Mouse (Mus musculus) gastrocnemius, postnatal 36 days (tissue): ENCODE results near the gene Arhgap24. TPM values are rescaled to one million over a fixed set of nuclear protein-coding genes. Genes with fewer than 3 reads are reported as not detected.
A peak's percentile ranks its signal among the peaks of the same experiment; 100 is the strongest.

Source experiments
- DNase-seq, 2 experiments: peaks; one replicate each; pipeline ENCODE4 v3.0.0; 2022
- intact Hi-C: fragments of 180-260 bp; cut with DNase I; formaldehyde crosslinking; loops from one replicate; pipeline ENCODE4 v1.15.1; 2025
- total RNA-seq, 2 experiments: library from RNA; stranded (reverse); gene quantifications; 2 replicates each; pipeline ENCODE4 v1.2.3; 2021

The Arhgap24 gene
- total RNA-seq, 2 experiments from 2014 or later = 17.6 to 18.5 TPM

DNA sequence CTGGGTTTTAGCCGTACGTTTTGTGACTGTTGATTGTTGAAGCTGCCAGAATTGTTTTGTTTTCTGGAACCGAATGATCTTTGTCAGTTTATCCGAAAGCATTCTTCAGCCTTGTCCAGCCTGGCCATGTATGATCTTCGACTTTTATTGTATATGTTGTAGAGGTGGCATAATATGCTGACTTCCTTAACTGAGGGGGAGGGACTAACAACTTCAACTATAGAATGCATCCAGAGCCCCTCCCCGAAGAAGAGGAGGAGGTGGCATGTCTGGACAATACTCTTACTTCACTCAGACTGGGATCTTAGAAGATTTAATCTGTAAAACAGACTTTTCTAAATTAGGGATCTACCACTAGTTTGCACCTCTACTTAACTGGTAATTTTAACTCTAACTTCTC lies 244.2 kb downstream of the Arhgap24 start:
- intact Hi-C loops = no loop called here
- no peak for DNase-seq

DNA sequence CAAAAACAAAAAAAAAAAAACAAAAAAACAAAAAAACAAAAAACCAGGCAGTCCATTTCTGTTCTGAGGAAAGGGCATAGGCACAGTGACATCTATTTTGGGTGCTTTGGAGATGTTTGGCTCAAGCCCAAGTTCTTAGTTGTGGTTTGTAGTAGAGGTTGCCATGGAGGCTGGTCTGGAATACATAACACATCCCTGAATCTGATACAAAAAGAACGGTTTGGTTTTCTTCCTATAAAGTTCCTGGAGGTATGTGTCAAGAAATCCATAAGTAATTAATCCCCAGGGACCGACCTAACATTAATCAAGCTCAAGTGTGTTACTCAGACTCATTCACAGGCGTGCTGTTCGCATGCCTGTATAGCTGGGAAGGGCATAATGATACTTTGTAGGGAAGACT lies 245.8 kb downstream of the Arhgap24 start:
- intact Hi-C loops = no loop called here
- DNase-seq = no peak

DNA sequence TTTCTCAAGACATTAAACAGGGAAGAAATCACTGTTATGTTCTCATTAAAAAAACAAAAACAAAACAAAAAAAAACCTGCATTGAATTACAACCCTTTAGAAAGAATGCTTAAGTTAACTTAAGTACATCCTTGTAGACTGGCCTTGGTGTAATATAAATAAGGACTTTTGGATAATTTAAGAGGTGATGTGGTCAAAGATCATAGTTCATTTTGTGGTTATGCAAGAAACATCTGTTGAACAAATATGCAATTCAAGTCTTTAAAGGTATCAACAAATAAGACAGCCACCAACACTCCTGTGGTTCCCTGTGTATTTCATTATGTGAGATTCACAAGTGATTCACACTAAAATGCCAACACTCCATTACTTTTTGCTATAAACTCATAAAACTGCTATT lies 247.3 kb downstream of the Arhgap24 start:
- intact Hi-C loops = no loop called here
- DNase-seq = no peak

DNA sequence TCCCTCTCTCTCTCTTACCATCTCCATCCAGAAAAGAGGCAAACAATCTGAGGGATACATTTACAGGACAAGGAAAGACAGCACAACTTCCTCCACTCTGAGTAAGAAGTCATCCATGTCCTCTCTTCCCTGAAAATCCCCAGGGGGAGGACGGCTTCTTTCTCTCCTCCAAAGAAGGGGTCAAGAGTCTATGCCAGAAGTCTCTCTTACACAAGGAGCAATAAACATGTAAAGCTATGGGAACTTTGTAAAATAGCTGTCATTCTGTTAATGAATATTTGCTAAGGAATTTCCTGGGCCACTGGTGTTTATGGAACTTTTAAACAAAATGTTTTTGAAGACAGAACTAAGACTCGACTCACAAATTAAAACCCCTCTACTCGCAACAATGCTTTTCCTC lies 248.3 kb downstream of the Arhgap24 start:
- DNase-seq = no peak
- intact Hi-C loops = no loop called here

DNA sequence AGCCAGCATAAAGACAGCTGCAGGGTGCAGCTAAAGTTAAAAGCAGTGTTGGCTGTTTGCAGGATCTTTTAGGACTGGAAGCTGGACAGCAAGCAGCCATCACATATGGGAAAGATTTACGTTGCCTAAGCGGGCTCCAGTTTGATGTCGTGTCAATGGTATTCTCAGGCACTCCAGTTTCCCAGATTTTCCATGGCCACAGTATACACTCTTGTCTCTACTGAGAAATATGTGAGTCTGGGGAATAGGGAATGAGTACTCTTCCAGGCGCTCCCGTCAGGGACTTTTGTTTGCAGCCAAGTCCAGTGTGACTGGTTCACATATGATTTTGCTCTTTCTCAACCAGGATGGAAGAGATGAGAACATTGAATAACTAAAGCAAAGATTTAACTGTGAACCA lies 254.9 kb downstream of the Arhgap24 start:
- intact Hi-C loops = no loop called here
- peak in 1 of 2 experiments; percentile 13 for DNase-seq

DNA sequence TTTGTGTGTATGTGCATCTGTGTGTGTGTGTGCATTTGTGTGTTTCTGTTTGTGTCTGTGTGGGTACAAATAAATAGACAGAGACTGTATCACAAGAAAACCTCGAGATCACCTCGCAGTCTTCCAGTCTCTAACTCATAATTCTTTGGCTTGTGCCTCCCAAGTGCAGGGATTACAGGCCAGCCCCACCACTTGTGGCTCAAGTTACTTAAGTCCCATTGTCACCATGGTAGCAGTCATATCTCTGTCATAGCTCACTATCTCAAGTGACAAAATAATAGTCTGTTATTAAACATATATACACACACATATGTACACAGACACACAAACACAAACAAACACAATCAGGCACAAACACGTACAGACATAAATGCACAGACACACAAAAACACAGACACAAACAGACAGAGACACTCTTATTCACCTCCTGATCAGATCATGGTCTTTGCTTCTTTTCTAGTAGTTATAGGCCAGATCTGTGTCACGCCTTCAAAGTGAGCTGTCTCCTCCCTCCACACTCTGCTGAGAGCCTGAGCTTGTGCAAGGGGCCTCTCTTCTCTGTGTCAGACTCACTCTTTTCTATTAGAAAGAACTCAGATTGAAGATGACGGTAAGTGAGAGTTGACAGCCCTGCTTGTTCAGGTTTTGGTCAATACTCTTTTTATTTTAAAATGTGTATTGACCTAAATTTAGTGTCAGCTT lies 261.5 kb downstream of the Arhgap24 start:
- no peak for DNase-seq
- intact Hi-C loops = no loop called here

DNA sequence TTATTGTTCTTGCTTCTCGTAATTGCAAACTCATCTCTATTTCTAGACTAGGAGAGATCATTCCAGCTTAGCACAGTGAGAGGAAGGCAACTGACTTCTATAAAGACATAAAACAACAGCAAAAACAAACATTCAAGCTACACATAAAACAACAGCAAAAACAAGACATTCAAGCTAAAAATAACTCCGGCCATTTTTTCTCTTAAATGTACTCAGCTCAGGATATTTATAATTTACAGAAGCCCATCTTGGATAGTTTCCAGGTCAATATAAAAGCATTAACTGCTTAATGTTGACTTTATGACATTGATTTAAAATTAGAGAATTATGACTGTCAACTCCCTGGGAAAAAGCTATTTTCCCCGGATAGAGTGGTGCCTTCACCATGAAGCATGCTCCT lies 262.2 kb downstream of the Arhgap24 start:
- intact Hi-C loops = no loop called here
- no peak for DNase-seq

DNA sequence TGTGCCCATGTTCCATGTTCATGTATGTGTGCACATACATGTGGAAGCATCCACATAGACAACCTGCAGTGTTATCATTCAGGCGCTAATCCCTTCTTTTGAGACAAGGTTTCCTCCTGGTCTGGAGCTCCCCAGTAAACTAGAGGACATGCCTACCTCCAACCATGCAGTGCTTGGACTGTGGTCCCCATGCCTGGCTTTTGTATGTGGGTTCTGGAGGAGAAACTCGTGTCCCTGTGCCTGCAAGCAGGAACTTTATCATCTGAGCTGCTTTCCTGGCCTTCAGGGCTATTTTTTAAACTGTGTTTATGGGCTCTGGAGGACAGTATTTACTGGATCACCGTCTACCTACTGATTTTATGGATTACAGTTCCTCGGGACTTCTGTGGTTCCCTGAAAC lies 262.9 kb downstream of the Arhgap24 start:
- no peak for DNase-seq
- intact Hi-C loops = no loop called here

DNA sequence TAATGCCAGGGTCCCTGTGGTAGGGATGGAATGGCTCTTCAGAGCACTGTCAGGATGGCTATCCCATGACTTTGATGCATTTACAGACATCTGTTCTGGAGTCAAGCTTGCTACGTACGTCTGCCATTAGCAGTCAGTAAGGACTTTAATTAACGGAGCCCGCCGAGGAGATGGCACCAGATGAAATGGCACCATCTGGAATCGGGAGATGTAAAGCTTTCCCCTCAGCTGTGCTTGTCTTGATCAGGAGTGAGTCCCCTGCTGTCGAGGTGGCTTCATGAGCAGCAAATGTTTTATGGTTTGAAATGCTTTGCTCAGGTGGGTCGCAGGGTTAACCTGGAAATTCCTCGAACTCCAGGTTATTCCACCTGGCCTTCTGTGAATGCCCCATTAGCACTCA lies 267.0 kb downstream of the Arhgap24 start:
- intact Hi-C loops = no loop called here
- no peak for DNase-seq

DNA sequence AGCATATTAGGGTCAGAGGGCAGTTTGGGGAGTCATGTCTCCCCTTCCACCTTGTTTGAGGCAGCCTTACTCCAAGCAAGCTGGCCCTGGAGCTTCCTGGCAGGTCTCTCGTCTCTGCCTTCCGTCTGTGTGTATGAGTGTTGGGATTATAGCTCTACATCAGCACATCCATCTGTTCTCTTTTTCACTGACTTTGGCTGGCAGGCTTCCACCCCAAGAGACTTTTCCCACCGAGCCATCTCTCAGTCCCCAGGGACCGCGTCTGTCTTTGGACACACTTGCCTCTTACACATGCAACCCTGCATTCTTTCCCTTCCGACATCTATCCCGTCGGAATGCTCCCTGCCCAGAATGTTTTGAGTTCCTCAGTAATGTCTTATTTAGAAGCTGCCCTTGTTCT lies 267.8 kb downstream of the Arhgap24 start:
- DNase-seq = peak; percentile 29 to 37
- intact Hi-C loops = no loop called here

DNA sequence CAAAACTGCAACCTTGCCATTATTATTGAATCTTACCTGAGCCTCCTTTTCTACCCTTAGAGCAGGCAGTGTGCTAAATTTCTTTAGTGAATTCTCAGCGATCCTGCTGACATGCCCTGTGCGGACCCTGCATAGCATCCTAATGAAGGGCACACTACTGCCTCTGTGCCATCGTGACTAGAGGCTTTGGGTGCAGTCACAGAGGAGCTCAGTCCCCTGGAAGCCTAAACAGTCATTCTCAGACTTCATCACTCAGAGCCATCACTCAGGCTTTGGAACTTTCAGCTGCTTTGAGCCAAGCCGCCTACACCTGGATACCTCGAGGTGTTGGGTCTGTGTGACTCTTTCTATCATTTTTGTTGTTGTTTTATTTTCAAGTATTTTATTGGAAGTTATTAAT lies 269.5 kb downstream of the Arhgap24 start:
- no peak for DNase-seq
- intact Hi-C loops = no loop called here

DNA sequence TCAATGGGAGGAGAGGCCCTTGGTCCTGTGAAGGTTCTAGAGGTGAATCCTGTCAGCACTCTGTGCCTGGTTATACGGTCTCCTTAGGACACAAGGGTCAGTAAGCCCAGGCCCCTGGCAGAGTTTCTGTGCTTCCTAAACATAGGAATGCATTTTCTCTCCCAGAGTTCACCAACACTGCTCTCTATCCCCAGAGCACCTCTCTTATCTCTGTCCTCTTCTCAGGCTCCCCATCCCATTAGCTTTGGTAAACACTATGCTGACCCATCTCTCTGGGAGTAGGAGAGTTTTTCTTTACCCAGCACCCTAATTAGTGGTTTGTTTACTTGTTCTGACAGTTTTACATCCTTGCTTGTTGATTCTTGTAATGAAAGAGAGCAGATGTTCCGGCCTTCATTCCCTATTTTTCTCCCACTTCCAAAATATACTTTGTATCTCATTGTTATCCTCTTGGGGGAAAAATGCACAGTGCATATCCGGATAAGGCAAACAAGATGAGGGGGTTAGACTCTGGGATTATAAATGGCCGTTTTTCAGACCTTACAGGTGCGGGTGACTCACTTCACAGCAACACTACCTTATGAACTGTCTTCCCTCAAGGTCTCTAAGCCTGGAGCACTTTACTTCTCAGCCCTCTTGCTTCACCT lies 270.6 kb downstream of the Arhgap24 start:
- intact Hi-C loops = no loop called here

DNA sequence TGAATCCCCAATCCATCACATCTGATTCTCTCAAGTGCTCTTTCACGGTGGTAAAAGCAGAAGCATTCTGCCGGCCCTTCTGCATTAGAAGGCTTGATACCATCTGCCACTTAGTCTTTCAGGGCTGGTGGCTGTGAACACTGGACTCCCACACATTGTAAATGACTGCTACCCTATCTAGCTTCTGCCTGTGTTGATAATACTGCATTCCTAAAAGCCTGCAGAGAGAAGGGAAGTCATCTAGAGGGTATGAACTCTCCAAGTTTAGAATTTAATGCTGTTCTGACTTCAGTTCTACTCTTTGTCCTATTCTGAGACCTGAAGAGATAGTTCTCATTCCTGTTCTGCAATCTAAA lies 271.1 kb downstream of the Arhgap24 start:
- intact Hi-C loops = no loop called here

More for the DNA sequence above, 270.6 kb downstream of the Arhgap24 start:
- DNase-seq = no peak

DNA sequence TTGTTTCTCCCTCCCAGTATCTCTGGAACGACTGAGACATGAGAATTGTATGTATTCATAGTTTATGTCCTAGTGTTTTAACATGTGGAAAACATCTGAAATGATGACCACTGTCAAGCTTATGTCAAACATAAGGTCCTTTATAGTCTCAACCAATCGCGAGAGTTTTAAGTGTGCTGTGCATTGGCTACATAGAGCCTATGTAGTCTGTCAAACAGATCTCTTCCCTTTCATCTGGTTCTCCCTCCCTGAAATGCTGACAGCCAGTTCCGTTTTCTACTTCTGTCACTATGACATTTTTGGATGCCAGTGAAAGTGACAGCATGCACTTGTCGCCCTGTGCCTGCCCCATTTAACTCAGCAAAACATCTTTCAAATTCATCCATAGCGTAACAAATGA lies 275.8 kb downstream of the Arhgap24 start:
- DNase-seq = no peak
- intact Hi-C loops = no loop called here

More for the DNA sequence above, 271.1 kb downstream of the Arhgap24 start:
- no peak for DNase-seq

DNA sequence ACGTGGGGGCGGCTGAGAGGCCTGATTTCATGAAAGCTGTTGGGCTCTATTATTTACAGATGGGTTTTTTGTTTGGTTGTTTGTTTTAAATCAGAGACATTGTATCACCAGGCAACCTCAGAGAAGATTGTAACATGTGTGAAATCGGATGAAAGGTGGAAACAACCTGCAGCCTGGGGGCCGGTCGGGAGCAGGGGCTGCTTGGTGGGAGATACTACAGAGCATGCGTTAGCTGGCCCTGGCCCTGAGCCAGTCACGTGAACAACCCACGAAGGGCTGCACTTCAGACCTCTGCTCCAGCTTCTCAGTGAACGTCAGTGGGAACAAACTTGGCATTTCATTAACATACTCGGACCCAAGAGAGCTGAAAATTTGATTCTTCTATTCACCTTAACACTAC lies 284.5 kb downstream of the Arhgap24 start:
- DNase-seq = no peak
- intact Hi-C loops = loop anchor here (5.0 to 10.0 kb wide), 2 partner anchors 53 to 109 kb away; no protein-coding TSS in a partner anchor

DNA sequence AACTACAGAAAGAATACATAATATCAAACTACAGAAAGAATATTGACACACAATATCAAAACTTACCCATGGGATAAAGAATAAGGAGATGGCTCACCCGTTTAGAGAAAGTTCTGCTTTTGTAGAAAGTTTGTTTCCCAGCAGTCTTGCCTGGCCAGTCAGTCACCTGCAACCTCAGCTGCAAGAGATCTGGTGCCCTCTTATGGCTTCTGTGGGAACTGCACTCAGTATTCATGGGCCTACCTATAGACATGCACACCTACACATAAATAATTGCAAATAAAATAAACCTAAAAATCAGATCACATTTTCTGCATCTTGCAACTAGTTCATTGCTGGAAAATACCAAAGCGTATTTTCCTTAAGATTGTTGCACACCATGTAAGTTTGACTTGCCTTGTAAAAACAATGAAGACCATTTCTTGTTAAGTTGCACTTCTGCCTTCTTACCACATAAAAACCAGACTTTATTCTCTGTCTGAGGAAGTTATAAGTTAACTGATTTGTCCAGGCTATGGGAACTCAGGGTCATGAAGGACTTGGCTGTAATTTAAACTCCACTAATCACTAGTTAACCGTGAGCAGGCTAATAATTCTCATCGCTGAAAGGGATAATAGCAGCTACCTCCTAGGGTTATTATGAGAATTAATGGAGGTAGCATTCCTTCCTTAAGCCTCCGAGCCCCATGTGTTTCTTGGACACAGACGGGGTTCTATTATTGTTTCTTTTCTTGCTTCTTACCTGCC lies 285.3 kb downstream of the Arhgap24 start:
- DNase-seq = peak in 1 of 2 experiments; percentile 28
- intact Hi-C loops = loop anchor here (5.0 to 10.0 kb wide), 2 partner anchors 54 to 108 kb away; no protein-coding TSS in a partner anchor

DNA sequence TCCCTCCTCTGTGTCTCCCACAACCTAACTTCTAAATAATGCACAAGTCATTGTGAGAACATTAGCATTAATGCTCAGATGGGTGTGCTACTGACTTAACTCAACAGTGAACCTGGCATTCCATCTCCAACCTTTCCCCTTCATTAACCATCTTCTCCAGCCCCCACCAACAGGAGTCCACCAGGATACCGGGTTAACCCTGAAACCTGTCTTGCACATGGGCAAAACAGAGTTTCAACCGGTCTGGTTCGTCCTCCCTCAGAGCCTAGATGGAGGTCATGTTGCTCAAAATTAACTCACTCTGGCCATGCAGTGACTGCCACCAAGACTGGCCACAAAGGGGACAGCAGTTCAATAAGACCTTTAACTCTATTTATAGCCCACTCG lies 285.9 kb downstream of the Arhgap24 start:
- intact Hi-C loops = loop anchor here (5.0 to 10.0 kb wide), 2 partner anchors 55 to 108 kb away; no protein-coding TSS in a partner anchor
- no peak for DNase-seq

DNA sequence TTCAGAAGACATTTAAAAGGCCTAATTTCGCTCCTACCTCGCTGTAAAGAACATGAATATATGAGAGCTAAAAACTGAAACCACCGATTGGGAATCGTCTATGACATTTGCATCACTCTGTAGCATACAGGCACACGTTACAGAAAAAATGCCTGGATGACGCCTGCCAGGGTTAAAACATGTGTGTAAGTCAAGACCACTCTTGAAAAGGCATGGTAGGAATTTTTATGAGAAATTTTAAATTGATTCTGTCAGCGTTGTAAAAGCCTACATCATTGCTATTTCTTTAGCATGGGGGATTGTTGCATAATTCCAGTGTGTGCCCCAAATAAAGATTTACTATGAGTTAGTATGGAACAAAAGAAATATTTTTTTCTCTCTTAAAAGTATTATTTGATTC lies 286.6 kb downstream of the Arhgap24 start:
- DNase-seq = no peak
- intact Hi-C loops = loop anchor here (5.0 to 10.0 kb wide), 2 partner anchors 56 to 107 kb away; no protein-coding TSS in a partner anchor

DNA sequence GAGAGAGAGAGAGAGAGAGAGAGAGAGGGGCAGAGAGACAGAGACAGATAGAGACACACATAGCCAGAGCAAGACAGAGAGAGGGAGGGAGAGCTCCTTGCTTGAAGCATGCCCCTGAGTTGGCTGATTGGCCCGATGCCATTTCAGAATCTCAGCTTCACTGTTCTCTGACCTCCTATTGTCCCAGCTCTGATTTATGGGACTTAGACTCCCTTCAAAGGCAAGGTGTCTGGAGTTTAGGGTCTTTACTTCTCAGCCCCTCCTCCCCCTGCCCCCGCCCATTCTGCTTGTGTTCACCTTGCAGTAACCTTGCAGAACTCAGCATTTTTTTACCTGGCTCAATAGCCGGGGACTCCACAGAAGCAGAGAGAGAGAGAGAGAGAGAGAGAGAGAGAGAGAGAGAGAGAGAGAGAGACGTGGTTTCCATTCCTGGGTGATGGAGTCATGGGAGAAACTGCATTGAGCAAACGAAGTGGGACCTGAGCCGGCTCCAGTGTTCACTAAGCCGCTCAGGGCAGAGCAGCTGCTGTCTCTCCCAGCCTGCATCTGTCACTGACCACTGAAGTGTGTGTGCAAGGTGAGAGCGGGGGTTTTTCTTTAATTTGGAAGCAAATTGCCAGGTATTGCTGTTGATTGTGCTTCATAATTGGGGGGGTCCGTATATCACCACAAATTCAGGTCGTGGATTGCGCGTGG lies 287.3 kb downstream of the Arhgap24 start:
- DNase-seq = no peak
- intact Hi-C loops = loop anchor here (5.0 to 10.0 kb wide), 2 partner anchors 56 to 106 kb away; no protein-coding TSS in a partner anchor

DNA sequence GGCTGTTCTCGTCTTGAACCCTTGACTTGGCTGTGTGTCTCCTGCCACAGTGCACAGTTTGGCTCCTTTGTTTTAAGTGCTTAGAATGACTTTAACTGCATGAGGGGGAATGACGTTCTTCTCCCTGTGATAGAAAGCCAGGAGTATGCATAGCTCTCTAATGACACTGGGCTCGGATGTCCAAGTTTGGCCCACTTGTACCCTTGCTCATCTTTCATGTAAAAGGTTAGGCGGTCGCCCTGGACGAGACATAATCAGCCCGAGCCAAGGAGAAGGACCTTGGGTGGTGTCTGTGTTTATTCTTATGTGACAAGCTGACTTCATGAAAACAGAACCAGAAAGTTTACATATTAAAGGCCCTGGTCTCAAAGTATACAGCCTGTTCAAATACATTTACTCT lies 289.4 kb downstream of the Arhgap24 start:
- DNase-seq = peak in 1 of 2 experiments; percentile 28
- intact Hi-C loops = no loop called here

DNA sequence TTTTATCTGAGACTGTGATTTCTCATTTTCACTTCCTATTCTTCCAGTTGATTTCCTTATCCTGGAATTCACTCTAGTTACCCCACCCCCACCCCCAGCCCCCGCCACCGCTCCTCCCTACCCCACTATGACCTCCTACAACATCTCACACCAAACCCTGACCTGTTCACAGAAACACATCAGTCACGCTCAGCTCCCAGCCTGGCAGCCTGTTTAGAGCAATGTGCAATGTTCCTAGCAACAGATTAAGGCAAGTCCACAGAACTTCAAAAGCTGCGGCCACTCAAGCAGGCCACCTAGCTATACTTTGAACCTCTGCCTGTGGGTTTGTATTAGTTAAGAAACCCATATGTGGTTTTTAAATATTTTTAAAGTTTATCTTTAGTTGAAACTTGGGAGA lies 293.3 kb downstream of the Arhgap24 start:
- intact Hi-C loops = no loop called here
- DNase-seq = no peak
